Mouse (Mus musculus): ENCODE data around the gene Camsap2. TPM values are rescaled to one million over a fixed set of nuclear protein-coding genes. Genes with fewer than 3 reads are reported as not detected.

Camsap2 gene
- polyA plus RNA-seq, 1 experiment: 18.6 TPM

DNA sequence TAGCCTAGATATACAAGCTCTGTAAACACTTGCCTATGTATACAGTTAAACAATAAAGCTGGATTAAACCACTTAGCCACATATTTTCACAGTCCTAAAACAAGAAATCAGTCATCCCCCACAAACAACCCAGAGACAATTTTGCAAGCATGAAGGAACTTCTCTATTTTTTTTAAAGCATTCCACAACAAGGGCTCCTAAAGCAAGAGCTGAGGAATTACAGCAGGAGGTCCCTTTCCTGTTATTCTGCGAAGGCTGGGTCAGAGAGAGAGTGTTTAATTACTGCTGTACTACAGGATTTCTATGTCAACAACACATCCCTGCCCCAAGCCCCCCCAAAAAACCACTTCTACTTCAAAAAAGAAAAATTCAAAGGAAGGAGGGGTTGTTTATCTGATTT lies 1.6 kb downstream of the Camsap2 start:
- no peak for DNase-seq (ENCODE audit: low spot score)

- no peak for DNase-seq (ENCODE audit: low spot score)
Observed at GRCm38 (mm10) chr1:136343727-136344126, 2.2 kb downstream of the Camsap2 start.

DNA sequence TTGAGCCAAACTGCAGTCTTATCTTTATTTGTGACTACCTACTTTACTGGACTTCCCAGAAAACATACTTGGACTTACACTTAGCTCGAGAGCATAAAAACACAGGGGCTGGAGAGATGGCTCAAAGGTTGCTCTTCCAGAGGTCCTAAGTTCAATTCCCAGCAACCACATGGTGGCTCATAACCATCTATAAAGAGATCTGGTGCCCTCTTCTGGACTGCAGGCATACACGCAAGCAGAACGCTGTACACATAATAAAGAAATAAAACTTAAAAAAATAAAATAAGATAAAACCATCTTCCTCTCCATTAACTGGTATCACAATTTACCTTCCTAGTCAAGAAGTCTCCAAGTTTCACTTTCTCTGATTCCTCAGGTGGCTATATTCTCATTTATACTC lies 5.4 kb downstream of the Camsap2 start:
- no peak for DNase-seq (ENCODE audit: low spot score)

DNA sequence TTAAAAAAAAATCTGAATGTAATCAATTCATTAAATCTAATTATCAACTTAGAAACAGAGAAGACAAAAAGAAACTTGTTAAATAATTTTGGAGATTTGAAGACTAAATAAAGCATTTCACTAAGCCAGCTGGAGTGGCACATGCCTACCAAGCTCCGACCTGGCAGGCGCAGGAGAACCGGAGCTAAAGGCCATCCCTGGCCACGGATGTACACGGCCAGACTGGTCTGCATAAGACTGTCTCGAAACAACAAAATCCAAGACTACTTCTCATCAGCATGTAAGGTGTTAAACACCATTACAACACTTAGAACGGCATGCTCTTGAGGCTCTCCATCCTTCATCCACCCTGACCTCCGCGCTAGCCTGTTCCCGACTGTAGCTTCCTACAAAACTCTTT lies 11.2 kb downstream of the Camsap2 start:
- no peak for DNase-seq (ENCODE audit: low spot score)

DNA sequence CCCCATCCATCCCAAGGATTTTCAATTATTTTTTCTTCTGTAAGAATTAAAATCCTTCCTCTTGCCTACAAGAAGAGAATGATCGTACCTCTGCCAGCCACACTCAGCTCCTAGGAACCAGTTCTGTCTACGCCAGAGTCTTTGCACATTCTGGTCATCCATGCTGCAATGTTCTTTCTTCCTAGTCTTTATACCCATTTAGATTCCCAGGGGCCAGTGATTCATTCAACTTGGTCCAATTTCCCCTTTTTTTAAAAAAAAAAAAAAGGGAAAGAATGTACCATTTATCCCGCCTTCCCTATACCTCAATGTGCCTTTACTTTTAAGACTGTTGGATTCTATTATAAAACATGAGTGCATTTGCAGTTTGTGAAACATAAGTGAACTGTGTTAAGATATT lies 12.4 kb downstream of the Camsap2 start:
- no peak for DNase-seq (ENCODE audit: low spot score)

DNA sequence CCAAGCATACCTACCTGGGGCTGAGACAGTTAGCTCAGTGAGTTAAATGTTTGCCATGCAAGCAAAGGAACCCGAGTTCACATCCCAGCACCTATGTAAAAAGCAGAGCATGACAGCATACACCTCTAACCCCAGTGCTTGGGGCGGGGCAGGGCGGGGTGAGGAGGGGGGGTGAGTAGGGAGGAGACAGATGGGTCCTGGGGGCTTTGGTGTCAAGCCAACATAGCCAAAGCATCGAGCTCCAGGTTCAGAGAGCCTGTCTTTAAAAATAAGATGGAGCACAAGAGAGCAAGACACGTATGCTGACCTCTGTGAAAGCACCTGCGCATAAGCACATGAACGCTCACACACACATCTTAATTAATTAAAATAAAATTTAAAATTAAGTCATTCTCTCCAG lies 12.8 kb downstream of the Camsap2 start:
- DNase-seq (ENCODE audit: low spot score): no peak

DNA sequence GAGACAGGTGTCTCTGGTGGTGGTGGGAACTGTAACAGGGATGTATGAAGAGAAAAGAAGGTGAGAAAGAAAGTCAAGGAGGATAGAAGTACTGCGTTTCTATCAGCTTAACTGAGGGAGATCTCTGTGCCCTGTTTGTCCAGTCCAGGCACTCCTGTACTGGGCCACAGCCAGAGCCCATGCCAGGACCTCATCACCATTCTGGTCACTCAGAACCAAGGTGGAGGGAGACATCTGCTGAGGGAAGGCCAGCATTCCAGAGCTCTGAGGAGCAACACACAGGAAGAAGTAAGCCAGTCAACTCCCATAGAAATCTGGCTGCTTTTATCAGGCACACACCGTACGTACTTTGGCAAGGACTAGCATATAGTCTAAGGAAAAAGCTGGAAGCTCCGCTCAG lies 14.1 kb downstream of the Camsap2 start:
- no peak for DNase-seq (ENCODE audit: low spot score)

DNA sequence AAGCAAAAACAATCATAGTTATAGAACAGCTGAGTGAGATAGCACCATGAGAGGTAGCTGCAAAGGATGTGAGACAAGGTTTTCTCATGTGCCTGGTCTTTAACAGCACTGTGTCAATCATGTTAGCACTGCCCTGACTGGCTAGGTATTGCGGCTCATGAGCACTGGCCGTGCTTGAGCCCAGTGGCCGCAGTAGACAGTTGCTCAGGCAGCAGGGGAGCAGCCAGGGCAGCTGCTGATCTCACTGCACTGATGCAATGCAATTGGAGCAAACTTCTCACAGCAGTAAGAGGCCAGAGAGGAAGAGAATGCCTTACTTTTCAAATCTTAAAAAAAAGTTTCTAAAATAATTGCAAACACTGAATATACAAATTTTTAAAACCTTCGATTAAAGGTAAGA lies 16.5 kb downstream of the Camsap2 start:
- no peak for DNase-seq (ENCODE audit: low spot score)

DNA sequence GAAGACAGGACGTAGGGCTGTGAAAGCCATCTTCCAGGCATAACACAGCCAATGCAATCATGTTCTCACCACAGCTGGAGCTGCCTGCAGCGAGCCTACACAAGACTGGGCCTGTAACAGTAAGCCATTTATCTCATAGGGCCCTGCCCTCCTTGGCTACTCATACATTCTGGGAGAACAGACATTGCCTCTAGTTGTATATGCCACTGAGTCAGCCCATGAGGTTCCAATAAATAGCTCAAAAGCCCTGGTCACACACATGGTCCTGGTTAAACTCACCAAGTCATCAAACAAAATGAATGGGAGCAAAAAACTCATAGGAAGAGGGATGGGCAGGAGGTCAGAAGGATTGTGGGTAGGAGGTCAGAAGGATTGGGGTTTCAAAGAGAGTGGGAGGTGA lies 17.3 kb downstream of the Camsap2 start:
- DNase-seq (ENCODE audit: low spot score): no peak

DNA sequence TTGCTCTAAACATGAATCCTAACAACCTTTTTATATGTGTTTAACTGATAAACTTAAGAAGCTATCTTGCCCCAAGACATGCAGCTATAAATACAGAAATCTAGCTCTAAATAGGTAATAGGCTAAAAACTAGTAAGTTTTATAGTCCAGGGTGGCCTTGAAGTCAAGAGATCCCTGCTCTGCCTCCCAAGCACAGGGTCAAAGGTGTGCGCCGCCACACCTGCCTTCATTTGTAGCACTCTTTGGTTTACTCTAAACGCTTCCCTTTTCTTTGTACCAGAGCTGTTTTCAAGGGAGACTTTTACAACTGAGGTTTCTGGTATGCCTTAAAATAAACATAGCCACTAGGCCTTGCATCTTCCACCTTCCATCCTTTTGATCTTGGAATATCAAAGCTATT lies 18.3 kb downstream of the Camsap2 start:
- DNase-seq (ENCODE audit: low spot score): no peak

GRCm38 (mm10) chr1:136325933-136326332 lies 20.0 kb downstream of the Camsap2 start:
- DNase-seq (ENCODE audit: low spot score): no peak

GRCm38 (mm10) chr1:136322331-136322730 lies 23.6 kb downstream of the Camsap2 start:
- DNase-seq (ENCODE audit: low spot score): no peak

- DNase-seq (ENCODE audit: low spot score): no peak
Observed at GRCm38 (mm10) chr1:136316317-136316716, 29.6 kb downstream of the Camsap2 start.

- no peak for DNase-seq (ENCODE audit: low spot score)
Observed at GRCm38 (mm10) chr1:136309193-136309592, 36.7 kb downstream of the Camsap2 start.

GRCm38 (mm10) chr1:136306424-136306823 lies 39.5 kb downstream of the Camsap2 start:
- DNase-seq (ENCODE audit: low spot score): no peak

- DNase-seq (ENCODE audit: low spot score): no peak
Observed at GRCm38 (mm10) chr1:136293961-136294360, 51.9 kb downstream of the Camsap2 start.

- no peak for DNase-seq (ENCODE audit: low spot score)
Observed at GRCm38 (mm10) chr1:136289803-136290202, 56.1 kb downstream of the Camsap2 start.

- no peak for DNase-seq (ENCODE audit: low spot score)
Observed at GRCm38 (mm10) chr1:136277366-136277765, 68.5 kb downstream of the Camsap2 start.

DNA sequence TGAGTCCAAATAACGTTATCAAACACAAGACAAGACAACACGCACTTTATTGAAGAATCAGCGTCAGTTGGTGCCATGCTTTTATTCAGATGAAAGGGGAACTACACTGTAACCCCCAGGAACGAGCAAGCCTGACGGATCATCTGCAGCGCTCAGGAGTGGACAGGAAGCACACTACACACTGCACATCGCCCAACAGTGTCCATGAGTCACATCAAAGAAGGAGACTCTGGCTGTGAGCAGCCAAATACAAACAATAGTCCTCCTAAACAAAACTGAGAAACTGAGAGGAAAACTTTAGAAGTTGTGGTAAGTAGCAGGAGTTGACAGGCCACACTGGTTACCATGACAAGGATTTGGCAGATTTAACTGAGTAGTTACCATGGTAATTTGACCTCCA lies 77.7 kb downstream of the Camsap2 start:
- no peak for DNase-seq (ENCODE audit: low spot score)

DNA sequence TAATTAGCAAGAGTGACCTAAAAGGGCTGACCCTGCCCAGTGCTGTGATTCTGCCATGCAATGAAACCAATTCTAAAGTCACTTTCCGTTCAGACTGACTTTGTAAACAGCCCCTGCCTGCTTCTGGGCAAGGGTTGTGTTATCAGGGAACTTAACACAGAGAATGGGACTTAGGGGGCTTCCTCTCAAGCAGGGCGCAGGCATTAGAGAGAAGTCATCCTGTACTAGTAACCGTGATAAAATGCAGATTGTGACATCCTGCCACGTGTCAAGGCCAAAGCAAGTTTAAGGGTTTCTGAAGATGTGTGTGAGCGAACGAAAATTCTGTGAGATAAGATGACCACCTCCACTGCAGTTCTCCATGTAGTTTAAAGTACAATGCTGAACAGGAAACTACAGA lies 79.8 kb downstream of the Camsap2 start:
- DNase-seq (ENCODE audit: low spot score): no peak

GRCm38 (mm10) chr1:136263355-136263754 lies 82.5 kb downstream of the Camsap2 start:
- no peak for DNase-seq (ENCODE audit: low spot score)

- no peak for DNase-seq (ENCODE audit: low spot score)
Observed at GRCm38 (mm10) chr1:136260635-136261238, 85.2 kb downstream of the Camsap2 start, which contains the start of gene Gpr25. Gpr25 (minus strand) TSS chr1:136260873.

DNA sequence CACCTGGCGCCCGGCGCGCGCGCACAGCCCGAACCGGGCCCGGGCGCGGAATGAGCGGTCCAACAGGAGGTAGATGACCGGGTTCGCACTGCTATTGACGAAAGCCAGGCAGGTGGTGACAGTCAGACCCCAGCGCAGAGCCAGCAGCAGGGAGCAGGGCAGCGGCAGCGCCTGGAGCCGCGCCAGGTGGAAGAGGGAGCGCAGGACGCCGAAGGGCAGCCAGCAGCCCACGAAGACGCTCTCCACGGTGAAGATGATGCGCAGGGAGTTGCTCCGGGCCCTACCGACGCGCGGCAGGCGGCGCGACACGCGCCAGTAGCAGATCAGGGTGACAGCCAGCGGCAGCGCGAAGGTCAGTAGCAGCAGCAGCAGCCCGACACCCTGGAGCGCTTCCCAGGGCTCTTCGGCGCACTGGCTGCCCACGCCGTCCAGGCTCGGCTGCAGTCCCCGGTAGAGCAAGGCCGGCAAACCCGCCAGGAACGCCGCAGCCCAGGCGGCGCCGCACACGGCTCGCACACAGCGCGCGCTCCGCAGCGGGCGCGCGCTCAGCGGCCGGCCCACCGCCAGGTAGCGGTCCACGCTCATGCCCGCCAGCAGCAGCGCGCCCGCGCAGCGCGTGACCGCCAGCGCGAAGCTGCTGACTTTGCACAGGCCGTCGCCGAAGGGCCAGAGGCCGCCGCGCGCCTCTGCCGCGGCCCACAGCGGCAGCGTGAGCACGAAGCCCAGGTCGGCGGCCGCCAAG lies 85.8 kb downstream of the Camsap2 start:
- DNase-seq (ENCODE audit: low spot score): peak; percentile 36

GRCm38 (mm10) chr1:136259543-136259892 lies 86.4 kb downstream of the Camsap2 start:
- no peak for DNase-seq (ENCODE audit: low spot score)

Data from urinary bladder, adult 2 months (tissue).